Mouse (Mus musculus): ENCODE results near the gene Pde4d.

The Pde4d gene

DNA sequence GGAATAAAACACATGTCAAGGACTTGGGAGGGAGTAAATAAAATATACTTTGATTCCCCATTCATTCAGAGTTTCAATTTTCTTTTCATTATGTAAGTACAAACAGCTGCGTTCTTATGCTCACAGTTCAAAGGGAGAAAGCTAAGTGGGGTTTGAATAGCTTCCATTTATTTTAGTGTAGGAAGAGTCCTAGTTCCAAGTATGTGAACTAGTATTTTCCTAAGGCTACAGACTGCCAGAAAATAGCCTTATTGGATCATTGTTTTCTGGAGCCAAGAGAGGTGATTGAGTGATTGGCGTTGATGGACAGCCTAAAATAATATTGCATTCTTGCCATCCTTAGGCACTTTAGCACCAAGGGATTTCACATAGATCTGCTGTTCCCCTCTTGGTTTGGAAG, 41.1 kb downstream of the Pde4d start:
- DNase-seq (ENCODE audit: low spot score), result no peak

DNA sequence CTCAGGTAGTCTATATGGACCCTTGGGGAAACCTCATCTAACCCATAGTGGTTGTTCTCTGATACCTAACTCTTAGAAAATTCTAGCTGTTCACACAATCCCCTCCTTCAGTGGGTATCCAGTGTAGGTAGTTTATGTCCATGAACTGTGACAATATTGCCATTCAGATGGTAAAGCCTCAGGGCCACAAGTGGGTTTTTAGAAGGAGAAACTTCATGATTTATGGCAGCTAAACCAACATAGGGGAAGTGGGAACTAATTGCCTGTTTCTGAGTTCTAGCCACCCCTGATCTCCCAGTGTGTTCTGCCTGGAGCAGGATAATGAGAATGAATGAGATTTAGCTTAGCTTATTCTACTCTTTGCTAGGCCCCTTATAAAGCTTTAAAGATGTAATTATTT, 43.1 kb downstream of the Pde4d start:
- DNase-seq (ENCODE audit: low spot score), result no peak

DNA sequence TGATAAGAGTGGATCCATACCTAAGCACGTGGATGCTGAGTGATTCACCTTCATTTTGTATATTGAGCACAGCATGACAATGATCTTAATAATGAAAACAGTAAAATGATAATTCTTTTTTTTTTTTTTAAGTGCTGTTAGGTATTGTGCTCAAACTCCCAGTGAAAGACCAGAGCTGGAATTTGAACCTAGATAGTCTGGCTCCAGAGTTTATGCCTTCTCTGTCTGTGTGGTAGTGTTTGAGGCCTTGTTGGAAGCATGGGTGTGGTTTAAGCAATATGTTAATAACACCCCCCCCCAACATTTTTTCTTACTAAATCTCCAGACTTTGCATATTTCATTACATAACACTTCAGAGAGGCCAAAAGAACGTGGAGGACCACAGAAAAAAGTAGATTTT, 44.6 kb downstream of the Pde4d start:
- DNase-seq (ENCODE audit: low spot score), result no peak

DNA sequence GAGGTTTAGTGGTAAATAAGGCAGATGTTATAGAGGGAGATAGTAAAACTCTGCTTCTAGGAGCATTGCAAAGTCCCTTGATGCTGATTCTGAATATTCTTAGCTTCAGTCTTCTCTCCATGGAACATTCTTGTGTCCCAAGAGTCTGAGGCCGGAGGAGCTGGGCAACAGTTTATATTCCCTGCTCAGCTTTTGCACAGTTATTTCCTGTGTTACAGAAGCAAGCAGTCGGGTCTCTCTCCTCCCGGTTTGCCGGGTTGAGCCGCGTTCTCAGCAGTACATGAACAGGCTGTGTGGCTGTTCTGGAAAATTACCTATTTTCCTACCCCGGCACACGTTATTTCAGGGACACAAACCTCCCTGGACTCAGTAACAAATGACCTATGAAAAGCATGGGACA, 48.0 kb downstream of the Pde4d start:
- DNase-seq (ENCODE audit: low spot score), result no peak

DNA sequence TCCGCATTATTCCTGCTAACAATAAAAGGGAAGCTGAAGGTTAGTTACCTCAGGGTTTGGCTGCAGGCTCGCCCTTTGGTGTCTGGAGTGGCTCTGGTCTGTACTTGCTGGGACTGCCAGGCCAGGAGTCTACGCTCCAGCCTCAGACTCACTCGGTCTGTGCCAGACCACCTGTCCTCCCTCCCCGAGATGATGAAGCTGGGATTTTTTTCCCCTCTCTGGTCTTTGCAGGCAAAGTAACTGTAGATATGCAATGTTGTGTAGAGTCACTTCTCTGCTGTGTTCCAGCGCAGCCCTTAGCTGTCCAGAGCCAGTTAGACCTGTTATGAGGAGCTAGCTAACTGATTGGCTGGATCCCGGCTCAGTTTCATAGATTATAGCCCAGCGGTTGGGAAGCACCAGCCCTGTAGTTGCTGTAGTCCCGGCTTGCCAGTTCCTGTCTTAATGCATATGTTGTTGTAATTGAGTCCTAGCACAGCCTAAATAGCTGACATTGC, 48.5 kb downstream of the Pde4d start:
- no peak for DNase-seq (ENCODE audit: low spot score)

DNA sequence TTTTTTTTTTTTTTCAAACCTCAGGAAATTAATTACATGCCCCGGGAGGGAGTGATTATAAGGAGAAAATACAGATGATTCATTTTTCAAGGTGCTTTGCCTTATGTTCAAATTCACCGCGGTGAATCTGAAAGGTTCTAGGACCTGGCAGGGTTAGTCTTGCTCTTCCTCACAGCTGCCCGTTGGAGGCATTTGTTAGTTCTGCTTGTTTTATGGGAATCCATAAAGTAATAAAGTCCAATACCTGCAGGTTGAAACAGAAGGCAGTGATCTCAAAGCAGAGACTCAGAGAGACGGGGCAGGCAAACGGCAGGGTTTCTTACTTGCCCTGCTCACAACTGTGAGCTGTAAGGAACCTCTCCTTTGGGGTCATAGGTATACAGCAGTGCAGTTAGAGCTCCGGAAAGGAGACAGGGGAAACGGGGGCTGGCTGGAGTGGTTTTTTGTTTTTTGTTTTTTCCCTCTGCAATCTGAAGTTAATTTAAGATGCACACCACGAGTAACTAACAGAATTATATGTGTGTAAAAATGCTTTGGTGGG, 49.1 kb downstream of the Pde4d start:
- DNase-seq (ENCODE audit: low spot score), result no peak

DNA sequence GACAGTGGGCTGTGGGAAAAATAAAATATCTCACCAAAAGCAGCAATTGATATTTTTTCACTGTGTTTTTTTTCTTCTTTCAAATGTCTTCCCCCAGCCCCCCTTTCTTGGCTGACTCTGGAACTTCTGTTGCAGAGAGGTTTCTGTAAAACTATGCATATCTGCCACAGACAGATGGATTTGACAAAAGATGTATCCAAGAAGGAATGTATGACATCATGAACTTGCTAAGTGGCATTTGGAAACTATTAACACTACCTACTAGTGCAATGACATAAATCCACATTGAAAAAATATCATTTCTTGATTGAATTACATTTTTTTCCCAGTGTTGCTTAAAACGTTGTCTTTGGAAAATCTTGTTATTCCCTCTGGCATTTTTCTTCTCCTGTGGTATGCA, 51.6 kb downstream of the Pde4d start:
- no peak for DNase-seq (ENCODE audit: low spot score)

DNA sequence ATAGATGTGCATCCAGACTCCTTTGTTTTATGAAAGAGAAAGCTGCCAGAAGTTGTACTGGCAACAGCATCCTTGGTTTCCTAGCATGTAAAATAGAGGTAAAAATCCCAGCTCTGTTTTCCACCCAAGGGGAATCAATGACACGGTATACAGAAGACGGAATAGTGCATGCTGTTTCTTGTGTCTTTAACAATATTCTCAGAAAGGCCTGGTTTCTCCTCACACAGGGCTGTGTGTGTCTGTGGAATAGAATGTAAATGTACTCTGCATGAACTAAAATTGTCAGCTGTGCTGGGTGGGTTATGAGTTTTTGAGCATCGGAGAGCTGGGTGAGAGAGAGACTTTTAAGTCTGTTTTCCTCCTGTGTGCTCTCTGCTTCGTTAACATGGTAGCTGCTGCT, 74.8 kb downstream of the Pde4d start:
- DNase-seq (ENCODE audit: low spot score), result no peak

DNA sequence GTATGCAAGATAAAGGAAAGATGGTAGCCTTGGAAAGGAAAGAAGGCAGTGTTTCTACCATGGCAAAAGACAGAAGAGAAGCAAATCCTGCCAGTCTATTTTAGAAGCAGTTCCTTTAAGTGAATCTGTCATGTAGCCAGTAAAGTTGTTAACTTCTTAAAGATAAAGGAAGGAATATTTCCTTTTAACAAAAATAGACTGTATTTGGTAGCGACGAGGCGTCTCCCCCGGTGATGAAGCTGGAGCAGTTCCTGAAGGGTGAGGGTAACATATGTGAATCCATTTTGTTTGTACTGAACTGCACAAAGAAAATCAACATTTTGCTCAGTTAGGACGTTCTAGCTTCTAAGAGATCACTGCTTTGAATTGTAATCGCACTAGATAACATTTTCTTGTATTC, 75.2 kb downstream of the Pde4d start:
- no peak for DNase-seq (ENCODE audit: low spot score)

DNA sequence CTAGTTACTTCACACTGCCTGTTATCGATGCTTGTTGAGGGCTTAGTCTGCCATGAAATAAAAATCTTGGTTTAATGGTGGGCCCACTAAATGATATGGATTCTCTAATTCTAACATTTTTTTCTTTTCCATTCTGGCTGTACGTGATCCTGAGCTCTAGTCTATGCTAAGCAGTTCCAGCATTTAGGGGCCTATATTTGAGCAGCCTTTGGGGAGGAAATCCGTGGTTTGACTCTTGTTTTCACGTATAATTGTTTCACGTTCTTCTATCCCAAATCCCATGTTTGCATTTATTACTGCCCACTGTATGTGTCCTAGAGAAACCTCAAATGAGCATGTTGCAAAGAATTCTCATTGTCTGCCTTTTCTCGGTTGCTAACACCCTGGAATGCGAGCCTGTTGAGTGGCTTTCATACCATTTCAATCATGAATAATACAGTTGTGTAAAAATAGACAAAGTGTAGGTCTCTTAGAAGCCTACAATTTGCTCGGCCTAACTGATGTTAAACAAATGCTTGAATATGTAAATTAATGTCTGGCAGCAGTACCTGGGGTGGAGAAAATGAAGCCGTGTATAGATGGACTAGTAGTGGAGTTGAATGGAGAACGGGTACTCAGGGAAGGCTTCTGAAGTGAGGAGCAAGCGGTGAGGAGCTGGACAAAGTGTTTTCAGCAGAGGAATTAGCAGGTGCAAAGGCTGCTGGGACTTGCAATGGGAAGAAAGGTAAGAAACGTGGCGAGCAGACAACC, 76.7 kb downstream of the Pde4d start:
- no peak for DNase-seq (ENCODE audit: low spot score)

DNA sequence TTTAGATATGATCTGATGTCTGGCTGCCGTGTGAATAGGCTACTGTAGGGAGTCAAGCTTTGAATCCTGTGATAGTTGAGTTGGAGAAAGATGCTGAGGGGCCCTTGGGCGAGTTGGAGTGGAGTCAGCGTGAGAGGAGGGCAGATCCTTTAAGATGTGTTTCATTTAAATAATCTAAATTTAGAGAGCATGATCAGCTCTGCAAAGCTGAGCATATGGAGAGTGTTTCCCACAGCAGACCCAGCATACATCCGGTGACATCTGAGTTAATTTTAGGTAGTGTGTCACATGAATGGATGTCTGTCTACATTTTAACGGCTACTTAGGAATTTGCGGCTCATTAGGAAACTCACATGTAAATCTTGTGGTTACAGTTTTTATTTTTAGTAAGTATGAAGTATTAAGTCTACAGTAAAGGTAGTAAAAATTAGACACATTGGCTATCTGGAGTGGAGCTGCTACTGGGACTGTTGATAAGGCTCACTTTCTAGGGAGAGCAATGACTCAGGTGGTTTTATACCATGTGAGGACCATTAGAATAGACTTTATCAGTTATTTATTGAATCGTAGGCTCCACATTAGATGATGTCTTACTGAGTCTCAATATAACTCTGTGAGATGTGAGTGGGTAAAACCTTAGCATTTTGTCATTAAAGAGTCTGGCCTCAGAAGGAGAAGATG, 77.5 kb downstream of the Pde4d start:
- no peak for DNase-seq (ENCODE audit: low spot score)

DNA sequence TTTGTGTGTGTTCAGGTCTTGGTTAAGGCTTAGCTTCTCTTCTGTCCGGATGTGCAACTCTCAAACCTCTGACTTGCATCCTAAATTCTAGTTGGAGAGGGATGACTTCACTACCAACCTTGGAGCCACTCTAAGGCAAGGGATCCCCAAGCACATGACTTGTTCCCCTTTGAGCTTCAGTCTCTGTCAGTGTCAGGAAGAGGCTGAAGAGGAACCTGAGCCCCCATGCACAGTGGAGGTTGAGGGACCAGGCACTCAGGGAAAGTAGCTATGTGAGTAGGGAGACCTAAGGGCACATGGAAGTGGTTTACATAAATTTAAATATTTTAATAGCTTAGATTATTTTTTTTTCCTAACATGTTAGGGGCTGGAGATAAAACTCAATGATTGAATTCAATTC, 78.6 kb downstream of the Pde4d start:
- DNase-seq (ENCODE audit: low spot score), result no peak

DNA sequence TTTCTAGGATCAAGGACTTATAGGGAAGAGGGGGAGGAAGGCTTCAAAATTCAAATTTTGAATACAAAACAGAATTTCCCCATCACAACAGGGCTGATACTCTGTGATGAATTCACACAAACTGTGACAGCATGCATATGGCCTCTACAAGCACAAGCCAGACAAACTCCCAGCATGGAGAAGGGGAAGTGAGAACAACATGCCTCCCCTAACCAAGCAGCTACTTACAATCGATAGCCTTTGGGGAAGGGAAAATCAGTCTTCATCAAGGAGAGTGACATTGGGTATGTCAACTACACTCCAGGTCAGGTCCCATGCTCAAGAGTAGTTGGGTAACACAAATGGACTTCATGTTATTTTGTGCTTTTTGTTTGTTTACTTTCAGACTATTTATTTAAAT, 83.1 kb downstream of the Pde4d start:
- DNase-seq (ENCODE audit: low spot score), result no peak

DNA sequence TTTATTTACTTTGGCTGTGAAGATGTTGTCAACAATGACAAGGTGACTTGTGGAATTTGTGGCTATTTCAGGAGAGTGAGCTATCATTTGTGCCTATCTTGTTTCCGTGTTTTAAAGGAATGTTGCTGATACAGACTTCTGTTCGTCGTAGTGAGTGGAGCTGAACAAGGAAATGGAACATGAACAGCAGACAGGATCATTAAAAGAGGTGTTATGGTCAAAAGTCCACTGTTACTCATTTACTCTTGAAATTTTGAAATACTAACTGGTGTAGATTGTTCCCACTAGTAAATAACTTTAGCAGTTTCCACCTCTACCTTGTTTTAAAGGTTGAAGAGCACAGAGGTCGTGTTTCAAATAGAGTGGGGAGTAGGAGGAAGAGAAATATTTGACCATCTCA, 86.7 kb downstream of the Pde4d start:
- no peak for DNase-seq (ENCODE audit: low spot score)

DNA sequence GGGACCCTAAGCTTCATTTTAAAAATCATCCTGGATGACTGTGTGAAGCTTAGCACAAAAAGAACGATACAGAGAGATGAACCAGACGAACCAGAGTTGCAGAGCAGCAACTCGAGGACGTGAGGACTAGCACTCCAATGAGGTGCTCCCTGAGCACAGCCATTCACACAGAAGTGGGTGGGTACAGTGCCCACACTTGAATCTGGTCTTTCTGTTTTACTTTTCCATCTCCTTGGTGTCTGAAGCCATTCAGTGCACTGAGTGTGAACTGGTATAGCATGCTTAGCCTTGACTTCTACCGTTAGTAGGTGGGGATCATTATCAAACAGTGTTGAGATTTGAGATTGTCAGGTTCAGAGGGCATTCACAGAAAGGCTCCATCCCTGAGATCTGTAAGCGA, 87.2 kb downstream of the Pde4d start:
- DNase-seq (ENCODE audit: low spot score), result no peak

DNA sequence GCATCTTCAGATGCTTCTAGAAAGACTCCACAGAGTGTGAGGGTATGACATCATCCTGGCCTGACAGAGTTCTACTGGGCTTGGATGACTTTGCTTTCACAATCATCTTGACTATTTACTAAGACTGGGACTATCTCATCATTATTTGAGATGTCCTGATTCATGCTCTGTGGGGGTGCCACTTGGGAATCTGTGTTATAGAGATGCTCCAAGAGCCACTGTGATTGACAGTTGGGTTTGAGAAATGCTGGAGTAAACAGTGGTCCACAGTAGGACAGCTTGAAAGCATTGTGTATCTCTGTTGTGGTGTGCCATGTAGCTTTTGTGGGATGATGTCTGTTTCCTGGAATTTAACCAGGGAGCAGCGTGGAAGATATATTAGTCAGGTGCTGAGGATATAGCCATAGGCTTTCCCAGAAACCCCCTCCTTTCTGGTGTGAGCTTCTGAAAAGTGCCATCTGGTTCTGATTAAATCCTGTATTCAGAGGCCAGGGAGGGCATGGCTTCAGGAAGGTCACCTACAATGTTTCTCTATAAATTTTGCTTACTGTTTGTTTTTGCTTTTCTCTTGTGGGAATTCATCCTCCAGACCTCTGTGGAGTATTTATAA, 89.1 kb downstream of the Pde4d start:
- DNase-seq (ENCODE audit: low spot score), result peak; percentile 74

DNA sequence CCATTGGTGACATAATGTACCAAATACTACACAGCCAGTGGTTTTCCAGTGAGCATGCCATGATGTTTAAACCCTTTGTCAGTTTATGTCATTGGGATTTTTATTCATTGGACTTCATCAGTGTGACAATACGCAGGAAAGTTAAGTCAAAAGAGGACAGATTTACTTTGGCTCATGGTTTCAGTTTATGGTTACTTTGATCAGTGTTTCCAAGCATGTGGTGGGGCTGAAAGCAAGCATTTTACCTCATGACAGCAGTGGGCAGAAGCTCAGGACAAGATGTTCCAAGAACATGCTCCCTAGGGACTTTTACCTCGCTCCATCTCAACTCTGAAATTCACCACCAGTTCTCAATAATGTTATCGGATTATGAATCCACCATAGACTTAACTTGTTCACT, 91.7 kb downstream of the Pde4d start:
- DNase-seq (ENCODE audit: low spot score), result no peak

DNA sequence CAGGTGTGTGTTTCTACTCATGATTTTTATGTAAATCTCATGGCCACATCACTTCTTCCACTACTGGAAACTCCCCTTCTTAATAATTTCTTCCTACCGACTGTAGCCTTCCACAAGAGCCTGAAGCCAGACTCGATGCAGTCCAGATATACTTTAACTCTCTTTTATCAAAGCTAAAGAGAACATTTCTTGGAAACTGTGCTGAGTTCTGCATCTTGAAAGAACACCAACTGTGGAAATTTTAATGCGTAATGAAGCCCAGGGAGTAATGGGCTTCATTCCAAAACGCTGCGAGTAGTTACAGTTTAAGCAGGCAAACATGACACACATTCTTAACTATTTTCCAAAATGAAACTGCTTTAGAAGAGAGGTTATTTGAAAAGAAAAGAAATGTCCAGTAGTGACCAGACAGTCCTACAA, 92.6 kb downstream of the Pde4d start:
- DNase-seq (ENCODE audit: low spot score), result no peak

DNA sequence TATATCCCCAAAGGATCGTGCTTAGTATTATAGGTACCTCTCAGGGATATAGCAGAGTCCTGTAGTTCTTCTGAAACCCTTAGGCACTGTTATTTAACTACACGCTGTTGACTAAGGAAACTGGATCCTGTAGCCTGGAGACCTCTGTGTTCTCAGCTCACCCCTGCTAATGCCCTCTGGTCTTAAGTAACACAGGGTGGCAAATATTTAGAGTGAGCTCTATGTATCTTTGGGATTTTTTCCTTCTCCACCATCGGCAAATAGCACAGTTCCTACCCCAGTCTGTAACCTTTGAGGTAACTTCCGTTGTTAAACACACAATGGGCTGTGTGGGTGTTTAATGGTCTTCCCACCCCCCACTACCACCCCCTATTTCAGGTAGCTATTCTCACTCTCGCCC, 102.5 kb downstream of the Pde4d start:
- no peak for DNase-seq (ENCODE audit: low spot score)

DNA sequence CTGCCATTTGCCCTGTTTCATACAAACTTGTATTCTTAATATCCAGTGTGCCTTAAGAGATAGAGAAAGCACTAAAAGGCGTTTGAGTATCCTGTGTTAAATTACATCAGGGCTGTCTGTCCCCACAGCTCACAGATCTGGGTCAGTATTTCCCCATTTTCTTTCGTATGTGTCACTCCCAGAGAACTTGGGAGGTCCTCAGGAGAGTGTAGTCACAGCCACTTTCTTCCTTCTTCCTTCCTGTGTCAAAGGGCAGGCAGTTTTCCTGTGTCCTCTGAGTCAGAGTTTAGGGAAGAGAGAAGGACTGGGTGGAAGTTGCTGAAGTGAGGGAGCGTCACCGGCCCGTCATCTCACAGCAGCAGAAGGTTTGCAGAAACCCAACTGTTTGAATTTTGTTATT, 103.2 kb downstream of the Pde4d start:
- no peak for DNase-seq (ENCODE audit: low spot score)

DNA sequence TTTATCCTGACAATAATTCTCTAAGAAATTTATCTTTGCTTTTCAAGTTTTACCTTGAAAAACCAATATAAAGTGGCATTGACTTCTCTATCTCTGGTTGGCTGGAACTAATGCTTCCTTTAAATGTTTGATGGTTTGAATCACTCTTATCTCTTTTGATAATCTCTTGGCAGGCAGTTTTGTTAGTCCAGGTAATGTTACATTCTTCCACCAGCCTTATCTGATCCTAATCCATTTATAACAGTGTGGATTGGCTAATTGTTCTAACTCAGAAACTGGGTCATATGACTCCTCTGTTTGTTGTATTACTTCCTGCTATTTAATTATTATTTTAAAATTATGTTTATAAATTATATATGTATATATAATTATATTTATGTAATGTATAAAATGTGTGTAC, 105.2 kb downstream of the Pde4d start:
- no peak for DNase-seq (ENCODE audit: low spot score)

DNA sequence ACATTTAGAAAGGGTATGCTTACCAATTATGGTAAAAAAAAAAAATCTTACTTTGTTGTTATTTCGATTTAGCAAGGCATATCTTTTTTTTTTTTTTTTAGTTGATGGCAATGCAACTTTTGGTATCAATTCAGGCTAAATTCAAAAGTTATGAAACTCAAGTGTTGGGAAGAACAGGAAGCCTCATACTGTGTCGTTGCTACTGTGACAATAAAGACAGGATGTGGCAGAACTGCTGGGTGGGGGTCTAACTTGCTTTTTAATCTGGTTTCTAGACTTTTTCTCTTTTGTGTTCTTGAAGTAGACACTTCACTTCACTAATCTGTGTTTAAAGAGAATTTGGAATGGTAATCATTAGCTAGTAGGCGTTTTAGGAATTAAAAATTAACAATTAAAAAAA, 147.2 kb downstream of the Pde4d start:
- DNase-seq (ENCODE audit: low spot score), result no peak

DNA sequence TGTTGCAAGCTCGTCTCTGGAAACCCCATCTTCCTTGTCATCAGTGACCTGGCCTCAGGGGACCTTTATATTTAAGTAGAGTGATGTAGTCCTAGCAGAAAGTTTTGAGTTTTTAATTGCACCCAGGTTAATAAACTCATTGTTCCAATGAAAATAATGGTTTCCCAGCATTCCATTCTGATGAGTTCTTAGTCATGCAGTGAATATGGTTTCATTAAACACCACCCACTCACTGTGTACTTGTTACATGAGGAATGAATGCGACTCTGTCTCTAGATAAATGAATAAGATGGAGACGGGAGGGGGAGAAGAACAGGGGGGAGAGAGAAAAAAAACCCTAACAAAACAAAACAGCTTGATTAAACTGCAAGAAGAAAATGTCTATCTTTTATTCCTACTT, 148.9 kb downstream of the Pde4d start:
- no peak for DNase-seq (ENCODE audit: low spot score)
